In genomic region chr10:42957881-42958651, GRCm38 (mm10) we compare ENCODE assay signal across 8 mouse cellular contexts.
DNase-seq lines count a peak whose midpoint lies in the region; ATAC-seq and TF ChIP-seq lines count a peak whose summit lies in the region.

No protein-coding gene starts in this region.

- H3K36me3 ChIP-seq in hindbrain, embryonic 13.5 days, result no peaks in the 10 kb centered on the region

- peaks cover 19% of the 10 kb centered on the region for H3K27me3 ChIP-seq in Patski
- no peaks in the 10 kb centered on the region for H3K27me3 ChIP-seq in cerebellum, adult 2 months (ENCODE audit: control insufficient read depth, insufficient read depth, low read length)
- H3K27me3 ChIP-seq in hindbrain, embryonic 13.5 days, result peaks cover 17% of the 10 kb centered on the region; the same call in 1 of the 2 replicates

- H3K9me3 ChIP-seq in hindbrain, embryonic 13.5 days, result no peaks in the 10 kb centered on the region

- no peaks in the 10 kb centered on the region for H3K4me1 ChIP-seq in cerebellum, adult 2 months (ENCODE audit: control insufficient read depth, insufficient read depth, low read length)
- peaks cover 24% of the 10 kb centered on the region for H3K4me1 ChIP-seq in hindbrain, embryonic 13.5 days (replicated peaks)

- peak overlapping the region; percentile 55 for H3K4me2 ChIP-seq in hindbrain, embryonic 13.5 days

- POLR2A ChIA-PET in Patski (lab: Charles Lee), result interaction anchor here (0.7 kb wide), 1 partner anchor 9 kb away, joined by 3 read pairs; no protein-coding TSS in a partner anchor

- CTCF ChIA-PET in Patski (lab: Charles Lee), result interaction anchor here (0.6 to 3.4 kb wide), 7 partner anchors 8 to 54 kb away, joined by 3 to 42 read pairs (median 4); no protein-coding TSS in a partner anchor

- peak overlapping the region; percentile 21 for H3K4me3 ChIP-seq in cerebellum, adult 2 months (replicated peaks; ENCODE audit: insufficient read depth, low read depth, low read length)
- peak overlapping the region; percentile 31 for H3K4me3 ChIP-seq in hindbrain, embryonic 13.5 days

- 2% methylated on average over 21 of the region's 21 CpGs for WGBS in cerebellum, adult 2 months
- WGBS in hindbrain, embryonic 13.5 days, result 6% methylated on average over 21 of the region's 21 CpGs

- TF ChIP-seq POLR2A in cerebellum, adult 2 months (IDR thresholded peaks at IDR 0.05; ENCODE audit: borderline replicate concordance, insufficient read depth, low read length), result no peak

- DNase-seq in Patski (ENCODE audit: low read depth, low spot score), result no peak
- DNase-seq in cerebellum, adult 2 months, result peak; percentile 57 to 71
- DNase-seq in layer of hippocampus, postnatal 14 days (ENCODE audit: low spot score in 2 of 2), result peak; percentile 71 to 79
- peak; percentile 74 for DNase-seq in lung, postnatal 14 days
- DNase-seq in right cerebral cortex, adult 2 months (ENCODE audit: low spot score in 2 of 2), result peak; percentile 86 to 87

- in situ Hi-C loops in Patski (cut with MboI; ENCODE audit: low pct_unique_long_range_greater_than_20kb), result no loop called here

- peak; percentile 93 for TF ChIP-seq CTCF in Patski (IDR thresholded peaks at IDR 0.05)
- peak; percentile 81 for TF ChIP-seq CTCF in cerebellum, adult 2 months (IDR thresholded peaks at IDR 0.05; ENCODE audit: borderline replicate concordance, insufficient read depth, low read depth, low read length)

- peak; percentile 76 for ATAC-seq in Patski
- ATAC-seq in frontal cortex, adult (ENCODE audit: low TSS enrichment), result peak; percentile 93
- ATAC-seq in hindbrain, embryonic 13.5 days (ENCODE audit: low FRiP score), result peak; percentile 86
- ATAC-seq in erythroid progenitor cell, adult 5-6 weeks (replicated peaks; ENCODE audit: low FRiP score, poor library complexity, severe bottlenecking), result no peak

- no peak overlapping the region for H3K27ac ChIP-seq in cerebellum, adult 2 months (ENCODE audit: insufficient read depth, low read length)
- H3K27ac ChIP-seq in hindbrain, embryonic 13.5 days, result 0 out of 2 replicates have a peak overlapping the region, but pooled peaks have one; percentile 5

- H3K9ac ChIP-seq in hindbrain, embryonic 13.5 days, result peak overlapping the region; percentile 63
